8 mouse cellular contexts compared by ENCODE assay signal in the genomic region with DNA sequence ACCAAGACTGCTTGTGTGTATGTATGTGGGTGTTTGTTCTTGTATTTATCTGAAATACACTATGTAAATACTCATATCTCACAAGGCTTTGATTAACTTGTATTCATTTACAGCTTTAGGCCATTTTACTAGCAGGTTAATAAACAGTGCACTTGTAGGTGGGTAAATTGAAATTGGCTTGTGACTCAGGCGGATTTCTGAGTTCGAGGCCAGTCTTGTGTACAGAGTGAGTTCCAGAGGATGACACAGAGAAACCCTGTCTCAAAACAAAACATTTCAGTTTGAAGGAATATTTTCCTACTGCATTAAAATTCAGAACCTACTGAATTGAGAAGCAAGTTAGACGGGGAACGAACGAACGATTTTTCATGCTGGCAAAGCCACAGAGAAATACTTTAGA. TPM values are rescaled to one million over a fixed set of nuclear protein-coding genes. Genes with fewer than 3 reads are reported as not detected.
A peak's percentile ranks its signal among the peaks of the same experiment; 100 is the strongest.
DNase-seq lines count a peak whose midpoint lies in the region; ATAC-seq and TF ChIP-seq lines count a peak whose summit lies in the region.

No protein-coding gene starts in this region.

- H3K79me2 ChIP-seq in macrophage (ENCODE audit: inconsistent target): peaks cover 68% of the 10 kb centered on the region

- H3K27me3 ChIP-seq in erythroblast, embryonic 14.5 days (ENCODE audit: control insufficient read depth): no peaks in the 10 kb centered on the region
- H3K27me3 ChIP-seq in hindbrain, embryonic 13.5 days: no peaks in the 10 kb centered on the region

- H3K4me1 ChIP-seq in erythroblast, embryonic 14.5 days (ENCODE audit: control insufficient read depth): peaks cover 34% of the 10 kb centered on the region
- peaks cover 1 to 8% of the 10 kb centered on the region in 2 experiments; a peak in 3 of 4 replicates for H3K4me1 ChIP-seq in ES-E14 (ENCODE audit: control insufficient read depth in 2 of 2, insufficient read depth in 2 of 2, low read length in 2 of 2, poor library complexity in 1 of 2)
- H3K4me1 ChIP-seq in hindbrain, embryonic 13.5 days (replicated peaks): peaks cover 25% of the 10 kb centered on the region

- no peaks in the 10 kb centered on the region for H3K9me3 ChIP-seq in erythroblast, embryonic 14.5 days (ENCODE audit: control insufficient read depth, low read length)
- H3K9me3 ChIP-seq in ES-E14 (ENCODE audit: control insufficient read depth, insufficient read depth, low read depth, low read length): no peaks in the 10 kb centered on the region
- no peaks in the 10 kb centered on the region for H3K9me3 ChIP-seq in hindbrain, embryonic 13.5 days

- H3K27ac ChIP-seq in ES-E14 (ENCODE audit: insufficient read depth, low read depth, low read length, poor library complexity, severe bottlenecking) (no peak overlapping the region), macrophage (no peak overlapping the region)
- H3K27ac ChIP-seq in hindbrain, embryonic 13.5 days: no peak overlapping the region

- ATAC-seq in erythroblast, adult 5-6 weeks (replicated peaks; ENCODE audit: low FRiP score, poor library complexity, severe bottlenecking): no peak
- no peak for ATAC-seq in hindbrain, embryonic 13.5 days (ENCODE audit: low FRiP score)

- in situ Hi-C loops in ES-E14 (cut with MboI; ENCODE audit: low sequenced_read_pairs in 2 of 2, unreplicated experiment in 2 of 2): no loop called here

- peak overlapping the region; percentile 97 for H3K4me3 ChIP-seq in erythroblast, embryonic 14.5 days (replicated peaks)
- H3K4me3 ChIP-seq in ES-E14 (ENCODE audit: insufficient read depth in 1 of 2, low read depth in 1 of 2, low read length in 2 of 2, poor library complexity in 1 of 2, severe bottlenecking in 1 of 2) (peak overlapping the region; percentile 34 to 91; a peak in 1 of 4 replicates), macrophage (ENCODE audit: inconsistent target) (peak overlapping the region; percentile 78; the same call in 1 of the 2 replicates)
- H3K4me3 ChIP-seq in hindbrain, embryonic 13.5 days: peak overlapping the region; percentile 28

- DNase-seq in ES-E14 (ENCODE audit: low read depth, low spot score): no peak
- DNase-seq in spleen, postnatal 14 days (ENCODE audit: low spot score in 2 of 2): no peak
- no peak for DNase-seq in right cerebral cortex, postnatal 14 days
- DNase-seq in ovary, postnatal 36 days (ENCODE audit: low spot score): no peak

- H3K4me2 ChIP-seq in hindbrain, embryonic 13.5 days: peak overlapping the region; percentile 89

- peaks cover 36% of the 10 kb centered on the region for H3K36me3 ChIP-seq in erythroblast, embryonic 14.5 days (ENCODE audit: control insufficient read depth)
- peaks cover 3% of the 10 kb centered on the region; the same call in 1 of the 2 replicates for H3K36me3 ChIP-seq in ES-E14 (ENCODE audit: control insufficient read depth, insufficient read depth, low read length, poor library complexity, severe bottlenecking)
- H3K36me3 ChIP-seq in hindbrain, embryonic 13.5 days: no peaks in the 10 kb centered on the region; the same call in 1 of the 2 replicates
- H3K36me3 ChIP-seq in macrophage (ENCODE audit: inconsistent target): no peaks in the 10 kb centered on the region

- WGBS in hindbrain, embryonic 13.5 days: 69% methylated on average over 6 of the region's 6 CpGs
- 69% methylated on average over 6 of the region's 6 CpGs for WGBS in macrophage (ENCODE audit: missing documents)

- peak overlapping the region; percentile 2; the same call in 1 of the 2 replicates for H3K9ac ChIP-seq in ES-E14 (ENCODE audit: insufficient read depth, low read depth, low read length, poor library complexity, severe bottlenecking)
- no peak overlapping the region for H3K9ac ChIP-seq in hindbrain, embryonic 13.5 days

TF ChIP-seq in ES-E14, 5 proteins besides CTCF, POLR2A, EP300 and RAD21:
- no peak for TF ChIP-seq CHD2 (IDR thresholded peaks at IDR 0.05; ENCODE audit: low read depth, low read length)
- TF ChIP-seq MAFK (IDR thresholded peaks at IDR 0.05; ENCODE audit: insufficient read depth, low read depth, low read length): no peak
- no peak for TF ChIP-seq ZNF384 (IDR thresholded peaks at IDR 0.05; ENCODE audit: low read depth, low read length)
- TF ChIP-seq ZC3H11A (IDR thresholded peaks at IDR 0.05; ENCODE audit: borderline replicate concordance, low read depth, low read length): no peak
- TF ChIP-seq HCFC1 (IDR thresholded peaks at IDR 0.05; ENCODE audit: borderline replicate concordance, insufficient read depth, low read length): no peak

RNA-seq across cellular contexts. Expression of a gene that starts 2.4 kb away (rescaled TPM):
- polyA plus RNA-seq in erythroblast, embryonic 14.5 days (2012): 0.51 and 0.59 TPM in 2 replicates
- 73.8 and 78.0 TPM in 2 replicates for total RNA-seq in erythroblast, adult 5-6 weeks (2015; ENCODE audit: low replicate concordance)
- 76.8 and 82.9 TPM in 2 replicates for total RNA-seq in erythroblast, adult 5-6 weeks (2017; ENCODE audit: low replicate concordance)
- 74.8 and 75.2 TPM in 2 replicates for total RNA-seq in ES-E14 (2012; rRNA removed)
- polyA plus RNA-seq in hindbrain, embryonic 13.5 days (2015; fragmentation: Nextera tagmentation; extraction: Ambion mirVana): 52.5 and 56.1 TPM in 2 replicates
- total RNA-seq in macrophage (2018; cell fraction: chromatin; rRNA removed): 100 to 1,000 TPM; 102 to 213 (median 156) TPM
- 100 to 1,000 TPM in 3 of 26 experiments, 10 to 100 TPM in 23; 78.7 to 145 (median 89.1) TPM for total RNA-seq in macrophage (2018; cell fraction: cytosol; rRNA removed)
- 100 to 1,000 TPM in 23 of 26 experiments, 10 to 100 TPM in 3; 91.6 to 221 (median 127) TPM for total RNA-seq in macrophage (2018; cell fraction: nucleus; rRNA removed)
- polyA plus RNA-seq in macrophage (2018): 61.0 to 80.1 TPM (median 72.2 TPM) in 3 replicates

Comparison
In these comparisons a context has a peak if more than half of its experiments do, and no peak if none do; other contexts are left out.
1. H3K4me3 ChIP-seq: peak in every context shown above with its lines; median percentile 97 in erythroblast, embryonic 14.5 days; 78 in macrophage; 62 in ES-E14; 28 in hindbrain, embryonic 13.5 days.
2. RNA of a gene that starts 2.4 kb away (polyA plus RNA-seq): 61.0 to 80.1 TPM in macrophage and 52.5 to 56.1 TPM in hindbrain, embryonic 13.5 days; 0.51 to 0.59 TPM in erythroblast, embryonic 14.5 days; every median in the first group is over 10 times any median in the second.